In genomic region chr10:75859107-75859746, GRCm38 (mm10) we compare ENCODE assay signal across 7 mouse cellular contexts. TPM values are rescaled to one million over a fixed set of nuclear protein-coding genes. Genes with fewer than 3 reads are reported as not detected.
A peak's percentile ranks its signal among the peaks of the same experiment; 100 is the strongest.
DNase-seq lines count a peak whose midpoint lies in the region; ATAC-seq lines count a peak whose summit lies in the region.

No protein-coding gene starts in this region.

- peak overlapping the region; percentile 92 for H3K9ac ChIP-seq in midbrain, embryonic 11.5 days (ENCODE audit: low read length)

- H3K36me3 ChIP-seq in midbrain, embryonic 11.5 days (ENCODE audit: control insufficient read depth, insufficient read depth, low read length): 0 out of 2 replicates have a peak, but pooled peaks cover 5% of the 10 kb centered on the region

- H3K4me1 ChIP-seq in midbrain, embryonic 11.5 days (ENCODE audit: control insufficient read depth, insufficient read depth, low read length): peaks cover 22% of the 10 kb centered on the region

- peak overlapping the region; percentile 73 for H3K4me2 ChIP-seq in midbrain, embryonic 11.5 days

- peak overlapping the region; percentile 75 for H3K4me3 ChIP-seq in midbrain, embryonic 11.5 days (ENCODE audit: low read depth, low read length)

- WGBS in midbrain, embryonic 11.5 days: 2% methylated on average over 27 of the region's 27 CpGs

- no peaks in the 10 kb centered on the region for H3K9me3 ChIP-seq in midbrain, embryonic 11.5 days (ENCODE audit: control insufficient read depth, low read length)

- peak; percentile 56 for DNase-seq in 3134 (ENCODE audit: extremely low read depth, insufficient read length, low spot score)
- DNase-seq in 416B (ENCODE audit: low read depth): peak; percentile 75
- peak; percentile 66 for DNase-seq in cerebellum, adult 9-10 months
- DNase-seq in kidney, postnatal 4 days: peak; percentile 49 to 70
- peak; percentile 93 for DNase-seq in midbrain, embryonic 11.5 days (ENCODE audit: low spot score, missing footprints)

- no peaks in the 10 kb centered on the region for H3K27me3 ChIP-seq in midbrain, embryonic 11.5 days (ENCODE audit: control insufficient read depth, insufficient read depth, low read length)

- H3K27ac ChIP-seq in midbrain, embryonic 11.5 days (ENCODE audit: low read depth, low read length): no peak overlapping the region; the same call in 1 of the 2 replicates

- peak; percentile 60 for ATAC-seq in granulocyte monocyte progenitor cell, adult 5-6 weeks (replicated peaks; ENCODE audit: poor library complexity, severe bottlenecking)
- ATAC-seq in midbrain, embryonic 11.5 days (ENCODE audit: low FRiP score): peak; percentile 78
- no peak for ATAC-seq in megakaryocyte-erythroid progenitor cell, adult 5-6 weeks (replicated peaks; ENCODE audit: low FRiP score, low TSS enrichment, poor library complexity, severe bottlenecking)

RNA-seq across cellular contexts. Expression of gene Mif, which starts 0.8 kb away (rescaled TPM):
- 657 and 889 TPM in 2 replicates for total RNA-seq in granulocyte monocyte progenitor cell, adult 5-6 weeks (2014; fragmentation: Nextera tagmentation)
- total RNA-seq in granulocyte monocyte progenitor cell, adult 5-6 weeks (2017): 712 and 870 TPM in 2 replicates
- 1,631 and 1,834 TPM in 2 replicates for polyA plus RNA-seq in midbrain, embryonic 11.5 days (2014; fragmentation: Nextera tagmentation; extraction: Ambion mirVana)
- 591 and 602 TPM in 2 replicates for total RNA-seq in megakaryocyte-erythroid progenitor cell, adult 5-6 weeks (2014; fragmentation: Nextera tagmentation)
- 419 and 579 TPM in 2 replicates for total RNA-seq in megakaryocyte-erythroid progenitor cell, adult 5-6 weeks (2017)

RNA-seq across cellular contexts. Expression of gene Gstt2, which starts 22.0 kb away (rescaled TPM):
- total RNA-seq in granulocyte monocyte progenitor cell, adult 5-6 weeks (2014; fragmentation: Nextera tagmentation): 18.0 and 33.8 TPM in 2 replicates
- total RNA-seq in granulocyte monocyte progenitor cell, adult 5-6 weeks (2017): 17.5 and 31.1 TPM in 2 replicates
- polyA plus RNA-seq in midbrain, embryonic 11.5 days (2014; fragmentation: Nextera tagmentation; extraction: Ambion mirVana): 6.3 and 8.4 TPM in 2 replicates
- total RNA-seq in megakaryocyte-erythroid progenitor cell, adult 5-6 weeks (2014; fragmentation: Nextera tagmentation): 9.3 and 15.1 TPM in 2 replicates
- 10.0 and 24.9 TPM in 2 replicates for total RNA-seq in megakaryocyte-erythroid progenitor cell, adult 5-6 weeks (2017)

RNA-seq across cellular contexts. Expression of gene Derl3, which starts 34.0 kb away (rescaled TPM):
- 7.0 TPM in 1 of 2 replicates, not detected in the other for total RNA-seq in granulocyte monocyte progenitor cell, adult 5-6 weeks (2014; fragmentation: Nextera tagmentation)
- total RNA-seq in granulocyte monocyte progenitor cell, adult 5-6 weeks (2017): 2.3 TPM in 1 of 2 replicates, not detected in the other
- polyA plus RNA-seq in midbrain, embryonic 11.5 days (2014; fragmentation: Nextera tagmentation; extraction: Ambion mirVana): 0.62 and 1.6 TPM in 2 replicates
- 1.7 TPM in 1 of 2 replicates, not detected in the other for total RNA-seq in megakaryocyte-erythroid progenitor cell, adult 5-6 weeks (2014; fragmentation: Nextera tagmentation)
- 0.69 TPM in 1 of 2 replicates, not detected in the other for total RNA-seq in megakaryocyte-erythroid progenitor cell, adult 5-6 weeks (2017)

RNA-seq across cellular contexts. Expression of gene Gstt4, which starts 36.9 kb away (rescaled TPM):
- total RNA-seq in granulocyte monocyte progenitor cell, adult 5-6 weeks (2014; fragmentation: Nextera tagmentation): not detected in 2 replicates
- total RNA-seq in granulocyte monocyte progenitor cell, adult 5-6 weeks (2017): not detected in 2 replicates
- not detected in 2 replicates for polyA plus RNA-seq in midbrain, embryonic 11.5 days (2014; fragmentation: Nextera tagmentation; extraction: Ambion mirVana)
- not detected in 2 replicates for total RNA-seq in megakaryocyte-erythroid progenitor cell, adult 5-6 weeks (2014; fragmentation: Nextera tagmentation)
- 0.65 TPM in 1 of 2 replicates, not detected in the other for total RNA-seq in megakaryocyte-erythroid progenitor cell, adult 5-6 weeks (2017)
